Mouse (Mus musculus): ENCODE measurements around the gene Nubp1. TPM values are rescaled to one million over a fixed set of nuclear protein-coding genes. Genes with fewer than 3 reads are reported as not detected.

The Nubp1 gene
- total RNA-seq, 2 experiments from 2014 or later, result 14.0 to 16.8 TPM

- intact Hi-C loops (cut with DNase I), result no loop called here
- DNase-seq (ENCODE audit: extremely low spot score in 1 of 2, low spot score in 2 of 2), result no peak
These were observed 42.3 kb downstream of the Nubp1 start for GRCm38 (mm10) chr16:10453872-10454582.

- intact Hi-C loops (cut with DNase I), result no loop called here
- DNase-seq (ENCODE audit: extremely low spot score in 1 of 2, low spot score in 2 of 2), result no peak
These were observed 42.8 kb downstream of the Nubp1 start for GRCm38 (mm10) chr16:10454583-10454974.

GRCm38 (mm10) chr16:10460188-10460587 is 48.4 kb downstream of the Nubp1 start:
- no peak for DNase-seq (ENCODE audit: extremely low spot score in 1 of 2, low spot score in 2 of 2)
- intact Hi-C loops (cut with DNase I), result no loop called here

GRCm38 (mm10) chr16:10461178-10461577 is 49.4 kb downstream of the Nubp1 start:
- intact Hi-C loops (cut with DNase I), result no loop called here
- DNase-seq (ENCODE audit: extremely low spot score in 1 of 2, low spot score in 2 of 2), result no peak

- intact Hi-C loops (cut with DNase I), result no loop called here
- DNase-seq (ENCODE audit: extremely low spot score in 1 of 2, low spot score in 2 of 2), result no peak
These were observed 53.4 kb downstream of the Nubp1 start for GRCm38 (mm10) chr16:10465011-10465681.

- no peak for DNase-seq (ENCODE audit: extremely low spot score in 1 of 2, low spot score in 2 of 2)
- intact Hi-C loops (cut with DNase I), result no loop called here
These were observed 55.8 kb downstream of the Nubp1 start for GRCm38 (mm10) chr16:10467391-10468107.

- intact Hi-C loops (cut with DNase I), result no loop called here
- DNase-seq (ENCODE audit: extremely low spot score in 1 of 2, low spot score in 2 of 2), result no peak
These were observed 56.5 kb downstream of the Nubp1 start for GRCm38 (mm10) chr16:10468201-10468600.

- no peak for DNase-seq (ENCODE audit: extremely low spot score in 1 of 2, low spot score in 2 of 2)
- intact Hi-C loops (cut with DNase I), result no loop called here
These were observed 60.2 kb downstream of the Nubp1 start for GRCm38 (mm10) chr16:10471950-10472349.

Other genes starting within 250 kb of the Nubp1 start
- not detected for gene Rpl39l, start 241.7 kb upstream of the Nubp1 start, total RNA-seq (2021)
- gene Atf7ip2, start 219.2 kb upstream of the Nubp1 start, total RNA-seq (2021), result under 1 TPM in 1 of 2 experiments, not detected in 1; 0.30 TPM
- gene Emp2, start 98.0 kb upstream of the Nubp1 start, total RNA-seq (2021), result 10 to 100 TPM; 28.9 to 30.2 TPM
- gene Tekt5, start 16.5 kb upstream of the Nubp1 start, total RNA-seq (2021), result 1 to 10 TPM; 7.3 to 7.7 TPM
- 10 to 100 TPM; 38.5 to 39.7 TPM for gene Tvp23a, start 35.4 kb downstream of the Nubp1 start, total RNA-seq (2021)
- not detected for gene Ciita, start 68.1 kb downstream of the Nubp1 start, total RNA-seq (2021)
- gene Dexi, start 131.1 kb downstream of the Nubp1 start, total RNA-seq (2021), result 10 to 100 TPM; 27.5 to 30.2 TPM
- 10 to 100 TPM; 69.3 to 71.5 TPM for gene Clec16a, start 133.4 kb downstream of the Nubp1 start, total RNA-seq (2021)